10 mouse cellular contexts compared by ENCODE assay signal in genomic region chr6:108145941-108146588, GRCm38 (mm10). TPM values are rescaled to one million over a fixed set of nuclear protein-coding genes. Genes with fewer than 3 reads are reported as not detected.
DNase-seq lines count a peak whose midpoint lies in the region; ATAC-seq lines count a peak whose summit lies in the region.
"Had no signal": no experiment of that assay in that cellular context is flagged by ENCODE, and none has a peak within 500 bp of the region (broad histone marks: within the 10 kb centered on the region; RNA-seq: fewer than 3 reads in every experiment).

No protein-coding gene starts in this region.

- H3K36me3 ChIP-seq in forebrain, embryonic 11.5 days (ENCODE audit: control insufficient read depth, insufficient read depth, low read length): no peaks in the 10 kb centered on the region
- no peaks in the 10 kb centered on the region for H3K36me3 ChIP-seq in neural tube, embryonic 11.5 days (ENCODE audit: control insufficient read depth, insufficient read depth, low read length)

- ATAC-seq in forebrain, embryonic 11.5 days (replicated peaks; ENCODE audit: low FRiP score): peak; percentile 89
- ATAC-seq in neural tube, embryonic 11.5 days (ENCODE audit: insufficient read depth, low FRiP score, low TSS enrichment): peak; percentile 92
- ATAC-seq in erythroid progenitor cell, adult 5-6 weeks (replicated peaks; ENCODE audit: low FRiP score, poor library complexity, severe bottlenecking): no peak

- 45% methylated on average over 7 of the region's 7 CpGs for WGBS in forebrain, embryonic 11.5 days
- WGBS in neural tube, embryonic 11.5 days: 43% methylated on average over 7 of the region's 7 CpGs

- no peak overlapping the region for H3K9ac ChIP-seq in forebrain, embryonic 11.5 days (ENCODE audit: low read length)
- H3K9ac ChIP-seq in neural tube, embryonic 11.5 days (ENCODE audit: low read length): no peak overlapping the region
- H3K9ac ChIP-seq: liver, embryonic 13.5 days had no signal

- no peaks in the 10 kb centered on the region for H3K4me1 ChIP-seq in forebrain, embryonic 11.5 days (replicated peaks; ENCODE audit: control insufficient read depth, insufficient read depth, low read length)
- H3K4me1 ChIP-seq in neural tube, embryonic 11.5 days (ENCODE audit: control insufficient read depth, insufficient read depth, low read length): peaks cover 3% of the 10 kb centered on the region; the same call in 1 of the 2 replicates

- H3K4me2 ChIP-seq in forebrain, embryonic 11.5 days (ENCODE audit: low read depth, low read length, severe bottlenecking): no peak overlapping the region
- no peak overlapping the region for H3K4me2 ChIP-seq in neural tube, embryonic 11.5 days (ENCODE audit: low read depth)
- H3K4me2 ChIP-seq: liver, embryonic 13.5 days had no signal

- H3K27me3 ChIP-seq in forebrain, embryonic 11.5 days (ENCODE audit: control insufficient read depth, insufficient read depth, low read length): no peaks in the 10 kb centered on the region
- no peaks in the 10 kb centered on the region for H3K27me3 ChIP-seq in neural tube, embryonic 11.5 days (ENCODE audit: control insufficient read depth, insufficient read depth, low read length)
- H3K27me3 ChIP-seq: liver, embryonic 13.5 days had no signal

- peak overlapping the region; percentile 47 for H3K27ac ChIP-seq in forebrain, embryonic 11.5 days (ENCODE audit: low read depth, low read length)
- peak overlapping the region; percentile 44 for H3K27ac ChIP-seq in neural tube, embryonic 11.5 days (ENCODE audit: low read depth, low read length)
- H3K27ac ChIP-seq: liver, embryonic 13.5 days had no signal

- peak; percentile 73 for DNase-seq in kidney, adult 9 months
- no peak for DNase-seq in kidney, postnatal 10 days
- DNase-seq in forebrain, embryonic 11.5 days (ENCODE audit: low spot score): peak; percentile 73
- peak; percentile 40 to 70 for DNase-seq in layer of hippocampus, adult 18-20 months (ENCODE audit: low spot score in 2 of 2)
- peak; percentile 82 for DNase-seq in neural tube, embryonic 11.5 days (ENCODE audit: low spot score)
- no peak for DNase-seq in lung, postnatal 25 days (ENCODE audit: low spot score)
- no peak for DNase-seq in yolk sac, embryonic 10.5 days (ENCODE audit: low spot score)
- DNase-seq: heart, postnatal 10 days; liver, embryonic 13.5 days had no signal

- H3K9me3 ChIP-seq in forebrain, embryonic 11.5 days (ENCODE audit: control insufficient read depth, low read length): no peaks in the 10 kb centered on the region
- no peaks in the 10 kb centered on the region for H3K9me3 ChIP-seq in neural tube, embryonic 11.5 days (ENCODE audit: control insufficient read depth, low read length)
- H3K9me3 ChIP-seq: liver, embryonic 13.5 days had no signal

- H3K4me3 ChIP-seq in forebrain, embryonic 11.5 days (ENCODE audit: low read depth, low read length): no peak overlapping the region
- no peak overlapping the region for H3K4me3 ChIP-seq in neural tube, embryonic 11.5 days (ENCODE audit: low read depth, low read length)
- H3K4me3 ChIP-seq: liver, embryonic 13.5 days had no signal

RNA-seq across cellular contexts. Expression of gene Sumf1, which starts 39.3 kb away (rescaled TPM):
- polyA plus RNA-seq in forebrain, embryonic 11.5 days (2014; fragmentation: Nextera tagmentation; extraction: Ambion mirVana): 15.0 and 17.4 TPM in 2 replicates
- 10 to 100 TPM; 22.3 to 24.2 TPM for total RNA-seq in layer of hippocampus, adult 18-20 months (2021)
- polyA plus RNA-seq in neural tube, embryonic 11.5 days (2014; fragmentation: Nextera tagmentation; extraction: Ambion mirVana): 12.4 and 14.1 TPM in 2 replicates
- 2.9 and 5.4 TPM in 2 replicates for total RNA-seq in erythroid progenitor cell, adult 5-6 weeks (2015; ENCODE audit: low replicate concordance)
- total RNA-seq in erythroid progenitor cell, adult 5-6 weeks (2017; ENCODE audit: low replicate concordance): 7.2 and 9.2 TPM in 2 replicates

Comparison
In these comparisons a context has a peak if more than half of its experiments do, and no peak if none do; other contexts are left out.
1. DNase-seq: peak in kidney, adult 9 months (single experiment), forebrain, embryonic 11.5 days (single experiment), layer of hippocampus, adult 18-20 months (2 of 2) and neural tube, embryonic 11.5 days (single experiment); none in kidney, postnatal 10 days (single experiment), lung, postnatal 25 days (single experiment) and yolk sac, embryonic 10.5 days (single experiment).